Mouse (Mus musculus) inflammation-experienced regulatory T-cells, adult 16 weeks (primary cell): Measurements from ENCODE around the gene Unk. TPM values are rescaled to one million over a fixed set of nuclear protein-coding genes. Genes with fewer than 3 reads are reported as not detected.

Source experiments
- polyA plus RNA-seq: library from polyadenylated mRNA; unstranded; fragments of 100-300 nt; shearing (Covaris generic); gene quantifications from one replicate; pipeline ENCODE4 v1.2.1, GENCODE M21; 2017

Gene Unk
- 56.5 TPM for polyA plus RNA-seq

GRCm38 (mm10) chr11:116030088-116030897 lies at the start of gene Unk:
Gene Unk (plus strand): TSS chr11:116030322.

GRCm38 (mm10) chr11:116012262-116012947 lies 17.7 kb upstream of the Unk start, which contains the start of gene Galk1:
Gene Galk1 (minus strand): TSS chr11:116012719.

GRCm38 (mm10) chr11:116027756-116028155 lies 2.4 kb upstream of the Unk start, which contains the start of gene H3f3b:
Gene H3f3b (minus strand): TSS chr11:116027962.

GRCm38 (mm10) chr11:116077446-116078204 lies 47.5 kb downstream of the Unk start, which contains the start of gene Unc13d:
Gene Unc13d (minus strand): TSS chr11:116077961.

GRCm38 (mm10) chr11:116086258-116087193 lies 56.4 kb downstream of the Unk start, which contains the start of gene Wbp2:
Gene Wbp2 (minus strand): TSS chr11:116086995.

Other genes starting within 250 kb of the Unk start
- gene Caskin2, start 216.7 kb upstream of the Unk start, polyA plus RNA-seq, result 4.2 TPM
- 25.6 TPM for gene Tsen54, start 215.6 kb upstream of the Unk start, polyA plus RNA-seq
- 39.3 TPM for gene Llgl2, start 206.3 kb upstream of the Unk start, polyA plus RNA-seq
- not detected for gene Myo15b, start 171.9 kb upstream of the Unk start, polyA plus RNA-seq
- gene Smim5, start 130.4 kb upstream of the Unk start, polyA plus RNA-seq, result 0.37 TPM
- gene Smim6, start 118.3 kb upstream of the Unk start, polyA plus RNA-seq, result 1.3 TPM
- gene Sap30bp, start 97.0 kb upstream of the Unk start, polyA plus RNA-seq, result 43.4 TPM
- 27.8 TPM for gene Recql5, start 96.8 kb upstream of the Unk start, polyA plus RNA-seq
- gene Itgb4, start 55.6 kb upstream of the Unk start, polyA plus RNA-seq, result not detected
- 40.4 TPM for gene Galk1, start 17.6 kb upstream of the Unk start, polyA plus RNA-seq
- 1,346 TPM for gene H3f3b, start 2.4 kb upstream of the Unk start, polyA plus RNA-seq
- 202 TPM for gene Unc13d, start 47.6 kb downstream of the Unk start, polyA plus RNA-seq
- 214 TPM for gene Wbp2, start 56.7 kb downstream of the Unk start, polyA plus RNA-seq
- gene Trim47, start 96.9 kb downstream of the Unk start, polyA plus RNA-seq, result 0.32 TPM
- 9.8 TPM for gene Trim65, start 100.8 kb downstream of the Unk start, polyA plus RNA-seq
- gene Mrpl38, start 108.5 kb downstream of the Unk start, polyA plus RNA-seq, result 91.0 TPM
- gene Fbf1, start 137.8 kb downstream of the Unk start, polyA plus RNA-seq, result 10.1 TPM
- 62.6 TPM for gene Ten1, start 168.5 kb downstream of the Unk start, polyA plus RNA-seq
- gene Acox1, start 168.7 kb downstream of the Unk start, polyA plus RNA-seq, result 24.7 TPM
- gene Evpl, start 207.8 kb downstream of the Unk start, polyA plus RNA-seq, result 0.12 TPM
- gene Srp68, start 243.9 kb downstream of the Unk start, polyA plus RNA-seq, result 91.6 TPM